Mouse (Mus musculus) embryonic facial prominence, embryonic 14.5 days (tissue): ENCODE results near the gene Knstrn. TPM values are rescaled to one million over a fixed set of nuclear protein-coding genes. Genes with fewer than 3 reads are reported as not detected.

ENCODE experiments used
- ATAC-seq: fragments of 200-750 bp; cut with Nextera tagmentation; 2 replicates; pipeline ENCODE4 v1.8.0; 2017; ENCODE audit warnings: low read depth, moderate number of reproducible peaks, moderate TSS enrichment
- DNase-seq: peaks from one replicate; pipeline ENCODE4 v3.0.0-alpha.2; 2015; ENCODE audit warnings: low spot score
- H3K27ac ChIP-seq: fragments of 300-500 bp; sonication (generic); replicated peaks from 2 replicates; pipeline ENCODE4 v1.5.1; 2014; ENCODE audit warnings: low read depth, mild to moderate bottlenecking, low read length, moderate library complexity
- H3K27me3 ChIP-seq: fragments of 300-500 bp; sonication (generic); replicated peaks from 2 replicates; pipeline ENCODE4 v1.6.1; 2014; ENCODE audit warnings: low read length; ENCODE audit not compliant: control insufficient read depth, insufficient read depth
- H3K36me3 ChIP-seq: fragments of 300-500 bp; sonication (generic); 2 replicates; pipeline ENCODE4 v1.6.1; 2014; ENCODE audit warnings: low read length, mixed read lengths; ENCODE audit not compliant: control insufficient read depth, insufficient read depth
- H3K4me1 ChIP-seq: fragments of 300-500 bp; sonication (generic); 2 replicates; pipeline ENCODE4 v1.6.1; 2014; ENCODE audit warnings: antibody characterized with exemption, low read length; ENCODE audit not compliant: control insufficient read depth, insufficient read depth
- H3K4me2 ChIP-seq: fragments of 300-500 bp; sonication (generic); 2 replicates; pipeline ENCODE4 v1.6.1; 2014; ENCODE audit warnings: low read depth, mild to moderate bottlenecking, low read length, moderate library complexity, mixed read lengths
- H3K4me3 ChIP-seq: fragments of 300-500 bp; sonication (generic); 2 replicates; pipeline ENCODE4 v1.5.1; 2014; ENCODE audit warnings: low read depth, mild to moderate bottlenecking, low read length
- H3K9ac ChIP-seq: fragments of 300-500 bp; sonication (generic); 2 replicates; pipeline ENCODE4 v1.6.1; 2014; ENCODE audit warnings: low read depth, mild to moderate bottlenecking, low read length, moderate library complexity, mixed read lengths
- H3K9me3 ChIP-seq: fragments of 300-500 bp; sonication (generic); 2 replicates; pipeline ENCODE4 v1.6.1; 2016; ENCODE audit warnings: low read length; ENCODE audit not compliant: control insufficient read depth
- WGBS: fragments of 180-500 bp; shearing (Covaris S2); extraction: QIAGEN DNeasy Blood & Tissue Kit; methylation state at CpG from one replicate; pipeline ENCODE4 v1.1.7; 2014; 5-methylcytosine and 5-hydroxymethylcytosine counted together
- polyA plus RNA-seq: library from polyadenylated mRNA; unstranded; fragments of >200 nt; fragmentation: Nextera tagmentation; extraction: Ambion mirVana; gene quantifications from 2 replicates; pipeline ENCODE4 v1.2.1, GENCODE M21; 2014

Knstrn gene
- 75.7 and 94.2 TPM in 2 replicates for polyA plus RNA-seq

DNA sequence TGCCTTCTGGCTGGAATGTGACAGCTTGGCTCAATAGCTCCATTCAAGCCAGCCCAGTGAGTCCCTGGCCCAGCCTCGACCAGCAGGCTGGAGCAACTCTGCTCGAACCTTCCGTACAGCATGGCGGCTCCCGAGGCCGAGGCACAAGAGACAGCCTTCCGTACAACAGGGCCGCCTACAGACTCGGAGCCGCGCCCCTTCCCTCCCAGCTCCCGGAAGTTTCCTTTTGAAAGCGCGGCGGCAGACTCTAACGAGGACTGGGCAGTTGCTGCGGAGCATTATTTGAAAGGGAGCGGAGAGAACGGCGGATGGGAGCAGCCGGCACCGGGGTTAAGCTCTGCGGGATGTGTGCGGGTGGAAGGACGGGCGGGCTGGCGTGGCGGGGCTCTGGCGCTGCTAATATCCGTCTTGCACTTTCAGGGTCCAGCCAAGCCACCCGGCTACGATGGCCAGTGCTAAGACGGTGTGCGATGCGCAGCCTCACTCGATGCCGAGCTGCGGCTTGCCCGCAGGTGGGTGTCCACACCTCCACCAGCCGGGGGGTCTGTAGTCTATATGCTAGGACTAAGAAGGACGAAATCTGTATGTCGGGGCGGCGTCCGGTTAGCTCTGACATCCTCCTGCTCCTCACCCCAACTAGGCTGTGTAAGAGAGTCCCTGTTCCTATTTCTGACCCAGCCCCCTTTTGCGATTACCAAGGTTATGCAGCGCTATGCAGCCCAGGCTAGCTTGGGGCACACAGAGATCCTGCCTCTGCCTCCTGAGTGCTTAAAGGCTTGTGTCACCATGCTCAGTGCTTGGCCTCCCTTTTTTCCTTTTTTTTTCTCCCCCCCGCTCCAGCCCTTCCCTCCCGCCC is at the start of gene Knstrn:
Gene Knstrn, plus strand, starts transcription at position 23 of the 856 bp plus-strand sequence.
- DNase-seq (peak; percentile 96), ATAC-seq (peak; percentile 98)
- WGBS = under 1% methylated on average over 47 of the region's 49 CpGs
- Histone ChIP-seq H3K9me3 (no peaks in the 10 kb centered on the region), H3K4me2 (peak within 1 kb of the TSS; percentile 92), H3K27me3 (no peaks in the 10 kb centered on the region), H3K36me3 (peaks cover 25% of the 10 kb centered on the region), H3K4me1 (peaks cover 5% of the 10 kb centered on the region; the same call in 1 of the 2 replicates), H3K9ac (peak within 1 kb of the TSS; percentile 84), H3K27ac (peak within 1 kb of the TSS; percentile 65; the same call in 1 of the 2 replicates), H3K4me3 (peak within 1 kb of the TSS; percentile 75)

DNA sequence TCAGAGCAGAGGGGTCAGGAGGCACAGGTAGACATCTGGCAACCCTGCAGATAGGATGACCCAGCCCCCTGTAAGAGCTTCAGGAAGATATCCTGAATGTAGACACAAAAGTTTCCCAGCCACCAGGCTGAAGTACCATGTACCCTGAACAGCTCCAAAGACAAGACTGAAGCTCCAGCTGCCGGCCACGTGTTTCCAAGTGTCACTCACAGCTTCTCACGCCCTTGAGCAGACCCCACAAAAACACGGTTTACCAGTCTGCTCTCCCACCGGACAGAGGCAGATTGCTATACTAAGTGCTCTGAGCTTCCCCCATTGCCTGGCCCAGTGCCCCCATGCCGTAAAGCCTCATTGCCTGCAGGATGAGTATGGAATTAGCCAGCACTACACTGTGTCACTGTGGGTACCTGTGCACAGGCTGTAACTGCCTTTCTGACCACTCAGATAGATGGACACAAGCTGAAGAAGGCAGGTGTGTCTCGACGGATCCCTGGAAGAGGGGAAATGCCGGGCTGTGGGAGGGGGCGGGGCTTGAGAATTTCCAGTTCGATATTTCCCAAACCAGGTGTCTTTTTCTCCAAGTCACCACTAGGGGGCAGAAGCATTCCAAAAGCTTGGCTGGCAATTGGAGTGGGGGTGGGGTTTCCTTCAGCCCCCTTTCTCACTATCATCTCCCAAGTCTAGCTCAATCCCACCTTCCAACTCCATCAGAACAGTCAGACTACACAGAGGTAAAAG is 49.5 kb upstream of the Knstrn start:
- Histone ChIP-seq H3K27me3 (no peaks in the 10 kb centered on the region), H3K4me2 (no peak overlapping the region), H3K9ac (no peak overlapping the region), H3K36me3 (no peaks in the 10 kb centered on the region), H3K4me1 (peaks cover 22% of the 10 kb centered on the region), H3K9me3 (no peaks in the 10 kb centered on the region), H3K27ac (no peak overlapping the region), H3K4me3 (no peak overlapping the region)
- ATAC-seq (no peak), DNase-seq (no peak)
- WGBS = 12% methylated on average over 11 of the region's 11 CpGs

DNA sequence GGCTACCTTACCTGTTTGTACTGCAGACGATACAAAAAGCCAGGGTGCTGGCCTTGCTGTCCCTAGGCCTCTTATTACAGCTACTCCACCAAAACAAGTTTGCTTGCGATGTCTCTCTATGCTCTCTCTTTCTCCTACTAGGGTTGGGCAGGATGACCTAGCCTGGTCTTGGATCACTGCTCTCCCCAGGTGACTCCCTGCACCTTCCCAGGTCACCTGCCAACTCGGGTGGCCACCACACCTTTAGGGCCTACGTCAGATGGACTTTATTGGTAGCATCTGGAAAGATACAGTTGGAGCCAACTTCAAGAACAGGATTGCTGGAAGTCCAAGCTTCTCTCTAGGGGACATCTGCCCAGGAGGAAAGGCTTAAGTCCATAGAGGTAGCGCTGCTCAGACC is 48.9 kb upstream of the Knstrn start:
- Histone ChIP-seq H3K4me3 (no peak overlapping the region), H3K9ac (no peak overlapping the region), H3K36me3 (no peaks in the 10 kb centered on the region), H3K27me3 (no peaks in the 10 kb centered on the region), H3K9me3 (no peaks in the 10 kb centered on the region), H3K4me1 (peaks cover 22% of the 10 kb centered on the region), H3K27ac (no peak overlapping the region), H3K4me2 (no peak overlapping the region)
- no peak for DNase-seq
- WGBS = 83% methylated on average over 5 of the region's 5 CpGs
- ATAC-seq = no peak

DNA sequence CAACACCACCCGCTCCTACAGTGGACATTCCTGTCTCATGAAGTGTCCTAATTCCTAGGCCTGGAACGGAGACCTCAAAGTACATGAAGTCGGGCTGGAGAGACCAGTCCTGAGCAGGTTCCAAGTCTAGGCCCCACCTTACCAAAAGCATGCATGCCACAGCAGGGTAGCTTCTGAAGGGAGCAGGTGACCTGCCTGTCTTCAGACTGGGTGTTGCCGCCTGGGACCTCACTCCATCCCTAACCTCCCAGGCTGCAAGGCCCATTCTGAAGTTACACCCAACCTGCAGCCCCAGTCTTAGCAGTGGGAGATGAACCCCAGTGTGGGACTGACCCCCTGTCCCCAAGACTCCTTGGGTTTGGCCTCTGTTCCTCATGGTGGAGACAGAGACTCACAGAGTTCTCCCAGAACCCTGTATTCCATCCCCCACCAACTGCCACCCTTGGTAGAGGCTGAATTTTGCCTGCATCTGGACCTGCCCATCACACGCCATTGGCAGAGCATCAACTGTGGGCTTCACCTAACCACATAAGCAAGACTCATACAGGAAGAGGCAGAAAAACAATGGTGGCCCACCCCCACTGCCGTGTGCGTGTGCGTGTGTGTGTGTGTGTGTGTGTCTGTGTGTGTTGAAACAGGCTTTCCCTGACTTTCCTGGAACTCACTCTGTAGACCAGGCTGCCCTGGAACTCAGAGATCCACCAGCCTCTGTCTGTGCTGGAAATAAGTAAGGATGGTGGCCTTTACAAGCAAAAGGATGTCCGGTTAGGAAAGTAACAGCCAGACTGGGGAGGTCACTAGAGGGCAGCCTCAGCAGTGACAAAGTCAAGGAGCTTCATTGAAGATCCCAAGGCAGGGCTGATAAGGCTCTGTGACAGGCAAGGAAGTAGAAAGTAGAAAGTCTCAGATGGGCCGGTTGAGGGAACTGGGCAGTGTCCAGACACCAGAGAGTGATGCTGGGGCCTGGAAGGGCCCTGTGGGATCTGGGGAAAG is 47.5 kb upstream of the Knstrn start:
- Histone ChIP-seq H3K27me3 (no peaks in the 10 kb centered on the region), H3K4me3 (no peak overlapping the region), H3K9me3 (no peaks in the 10 kb centered on the region), H3K36me3 (no peaks in the 10 kb centered on the region), H3K9ac (no peak overlapping the region), H3K4me1 (peaks cover 20% of the 10 kb centered on the region), H3K4me2 (no peak overlapping the region), H3K27ac (no peak overlapping the region)
- ATAC-seq (no peak), DNase-seq (no peak)
- WGBS = 75% methylated on average over 10 of the region's 10 CpGs

DNA sequence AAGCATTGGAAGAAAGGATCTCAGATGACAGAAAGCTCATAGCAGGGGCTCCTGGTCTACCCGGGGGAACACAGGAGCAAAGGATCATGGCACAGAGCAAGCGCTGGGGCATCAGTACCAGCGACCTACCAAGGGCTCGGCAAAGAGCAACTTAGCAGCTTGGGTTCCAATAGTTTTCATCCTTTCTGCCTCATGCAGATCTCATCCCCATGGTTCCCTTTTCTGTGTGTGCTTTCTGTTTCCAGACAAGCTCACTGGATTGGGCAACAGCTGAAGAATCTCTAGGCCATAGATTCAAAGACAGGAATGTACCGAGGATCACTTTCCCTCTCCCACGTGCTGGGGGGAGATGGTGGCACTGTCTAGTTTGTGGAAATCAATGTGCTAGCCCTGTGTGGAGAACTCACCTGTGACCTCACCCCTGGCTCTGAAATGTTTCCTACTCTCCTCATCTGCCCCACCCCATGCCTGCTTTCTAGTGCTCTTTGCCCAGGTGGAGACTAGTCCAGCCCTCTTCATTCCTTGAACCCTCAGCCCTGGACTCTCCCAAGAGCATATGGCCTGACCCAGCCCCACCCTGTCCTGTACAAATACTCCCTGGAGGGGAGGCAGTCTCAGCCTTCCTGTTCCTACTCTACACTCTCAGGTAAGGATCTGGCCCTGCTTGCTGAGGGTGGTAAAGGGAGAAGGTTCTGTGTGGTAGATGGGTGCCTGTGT is 41.5 kb upstream of the Knstrn start, which contains the start of gene Phgr1:
Gene Phgr1, plus strand, starts transcription at position 612 of the 717 bp plus-strand sequence.
- H3K4me1 ChIP-seq = 0 out of 2 replicates have a peak, but pooled peaks cover 6% of the 10 kb centered on the region
- H3K36me3 ChIP-seq = no peaks in the 10 kb centered on the region
- H3K27ac ChIP-seq = no peak within 1 kb of the TSS
- H3K4me3 ChIP-seq = no peak within 1 kb of the TSS
- 77% methylated on average over 6 of the region's 6 CpGs for WGBS
- ATAC-seq (no peak), DNase-seq (no peak)
- H3K27me3 ChIP-seq = no peaks in the 10 kb centered on the region
- no peaks in the 10 kb centered on the region for H3K9me3 ChIP-seq
- no peak within 1 kb of the TSS for H3K9ac ChIP-seq
- H3K4me2 ChIP-seq = no peak within 1 kb of the TSS

DNA sequence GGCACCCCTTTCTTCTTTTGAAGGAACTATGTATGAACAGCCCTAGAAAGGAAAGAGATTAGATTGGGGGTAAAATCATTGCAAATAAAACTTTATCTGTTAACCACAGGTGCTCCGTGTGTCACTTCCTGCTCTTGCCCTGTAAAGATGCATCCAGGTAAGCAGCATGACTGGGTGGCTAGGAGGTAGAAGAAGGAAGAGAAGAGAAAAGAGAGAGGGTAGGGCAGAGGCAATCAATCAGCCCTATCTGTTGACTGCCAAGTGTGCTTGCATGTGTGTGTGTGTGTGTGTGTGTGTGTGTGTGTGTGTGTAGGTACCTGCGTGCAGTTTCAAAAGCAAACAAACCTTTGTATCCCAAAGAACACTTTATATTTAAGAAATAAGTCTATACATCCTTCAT is 39.3 kb upstream of the Knstrn start:
- H3K4me1 ChIP-seq = 0 out of 2 replicates have a peak, but pooled peaks cover 6% of the 10 kb centered on the region
- H3K27me3 ChIP-seq = no peaks in the 10 kb centered on the region
- DNase-seq = no peak
- ATAC-seq = no peak
- no peaks in the 10 kb centered on the region for H3K9me3 ChIP-seq
- no peak overlapping the region for H3K4me3 ChIP-seq
- no peak overlapping the region for H3K4me2 ChIP-seq
- H3K36me3 ChIP-seq = no peaks in the 10 kb centered on the region
- H3K27ac ChIP-seq = no peak overlapping the region
- WGBS = 84% methylated on average over 2 of the region's 2 CpGs
- no peak overlapping the region for H3K9ac ChIP-seq

DNA sequence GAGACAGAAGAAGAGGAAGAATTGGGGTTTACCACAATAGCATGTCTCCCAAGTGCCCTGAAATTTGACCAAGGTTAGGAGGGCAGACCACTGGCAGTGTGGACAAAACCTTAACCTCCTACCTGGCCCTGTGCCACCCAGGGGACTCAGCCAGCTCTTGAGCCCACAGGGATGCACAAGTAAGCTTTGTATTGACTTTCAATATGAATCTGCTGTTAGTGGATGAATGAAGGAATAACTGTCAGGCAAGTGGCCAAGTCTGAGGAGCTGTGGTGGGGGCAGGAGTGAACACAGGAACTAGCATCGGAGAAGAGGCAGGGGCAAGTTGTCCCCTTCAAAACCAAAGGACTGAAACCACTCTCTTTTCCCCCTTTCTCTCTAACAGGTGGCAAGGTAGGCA is 38.4 kb upstream of the Knstrn start:
- 0 out of 2 replicates have a peak, but pooled peaks cover 6% of the 10 kb centered on the region for H3K4me1 ChIP-seq
- ATAC-seq (no peak), DNase-seq (no peak)
- H3K27me3 ChIP-seq = 0 out of 2 replicates have a peak, but pooled peaks cover 5% of the 10 kb centered on the region
- H3K27ac ChIP-seq = no peak overlapping the region; the same call in 1 of the 2 replicates
- no peak overlapping the region for H3K4me3 ChIP-seq
- no peaks in the 10 kb centered on the region for H3K36me3 ChIP-seq
- no peak overlapping the region for H3K4me2 ChIP-seq
- WGBS = 55% methylated on average over 1 of the region's 1 CpGs
- H3K9ac ChIP-seq = no peak overlapping the region
- H3K9me3 ChIP-seq = no peaks in the 10 kb centered on the region
